Mouse (Mus musculus): ENCODE results near the gene Rhbdf1. TPM values are rescaled to one million over a fixed set of nuclear protein-coding genes. Genes with fewer than 3 reads are reported as not detected.

Rhbdf1 gene
- total and polyA plus RNA-seq, 3 experiments, result 24.7 to 37.6 (median 34.2) TPM

GRCm38 (mm10) chr11:32201922-32202685, 20.0 kb downstream of the Rhbdf1 start:
- Histone ChIP-seq H3K79me2 (replicated peaks; ENCODE audit: control insufficient read depth, extremely low read depth, insufficient read depth, poor library complexity, severe bottlenecking) (no peaks in the 10 kb centered on the region), H3K4me1 (ENCODE audit: control insufficient read depth in 1 of 2, insufficient read depth in 2 of 2) (peaks cover 13 to 66% of the 10 kb centered on the region in 2 experiments), H3K9ac (ENCODE audit: insufficient read depth, low read depth) (peak overlapping the region; percentile 17; the same call in 1 of the 2 replicates), H3K9me3 (replicated peaks; ENCODE audit: low read length) (no peaks in the 10 kb centered on the region), H3K27me3 (replicated peaks) (no peaks in the 10 kb centered on the region), H3K4me3 (replicated peaks in 1 of 3; ENCODE audit: low read depth in 2 of 3, low read length in 2 of 3, poor library complexity in 1 of 3) (no peak overlapping the region), H3K27ac (ENCODE audit: insufficient read depth, low read depth) (no peak overlapping the region), H3K36me3 (replicated peaks in 1 of 2; ENCODE audit: control insufficient read depth in 1 of 2, insufficient read depth in 1 of 2, low read length in 1 of 2) (peaks cover under 1 to 7% of the 10 kb centered on the region in 2 experiments), H3K4me2 (ENCODE audit: insufficient read depth, low read depth, poor library complexity, severe bottlenecking) (peak overlapping the region; percentile 3; the same call in 1 of the 2 replicates)
- peak; percentile 61 for DNase-seq (ENCODE audit: extremely low read depth)
- dilution Hi-C loops (cut with MboI; ENCODE audit: extremely low pct_ligation_motif_present, extremely low pct_unique_long_range_greater_than_20kb, low sequenced_read_pairs), result no loop called here
- in situ Hi-C loops (cut with MboI; ENCODE audit: low pct_ligation_motif_present, low pct_unique_long_range_greater_than_20kb, low sequenced_read_pairs), result loop anchor here (5.0 kb wide), 1 partner anchor 35 kb away; no protein-coding TSS in a partner anchor
- TF ChIP-seq JUN (IDR thresholded peaks at IDR 0.05; ENCODE audit: insufficient read depth, low read depth, low read length), result no peak
- no peak for TF ChIP-seq ZC3H11A (IDR thresholded peaks at IDR 0.05; ENCODE audit: low read depth, low read length)
- no peak for TF ChIP-seq RAD21 (IDR thresholded peaks at IDR 0.05; ENCODE audit: low read depth, low read length)
- TF ChIP-seq ZNF384 (IDR thresholded peaks at IDR 0.05; ENCODE audit: low read depth, low read length), result no peak
- TF ChIP-seq GABPA (IDR thresholded peaks at IDR 0.05; ENCODE audit: insufficient replicate concordance, low read depth, low read length), result no peak
- no peak for TF ChIP-seq UBTF (IDR thresholded peaks at IDR 0.05; ENCODE audit: low read depth, low read length)
- TF ChIP-seq MAZ (IDR thresholded peaks at IDR 0.05; ENCODE audit: low read depth, low read length), result no peak
- 0 out of 2 replicates have a peak, but pooled peaks have one; percentile 30 for TF ChIP-seq MYC (IDR thresholded peaks at IDR 0.05; ENCODE audit: low read depth, low read length)
- no peak for TF ChIP-seq MAFK (IDR thresholded peaks at IDR 0.05; ENCODE audit: insufficient replicate concordance, low read length)
- TF ChIP-seq CTCF (conservative IDR thresholded peaks at IDR 0.05 in 1 of 2, IDR thresholded peaks at IDR 0.05 in 1 of 2; ENCODE audit: low read depth in 2 of 2, low read length in 2 of 2), result no peak
- TF ChIP-seq USF1 (IDR thresholded peaks at IDR 0.05; ENCODE audit: low read depth, low read length), result no peak
- no peak; the same call in 1 of the 2 replicates for TF ChIP-seq HCFC1 (IDR thresholded peaks at IDR 0.05; ENCODE audit: low read depth, low read length)
- no peak for TF ChIP-seq ZMIZ1 (IDR thresholded peaks at IDR 0.05; ENCODE audit: low read depth, low read length)
- peak; percentile 35; the same call in 1 of the 2 replicates for TF ChIP-seq MXI1 (IDR thresholded peaks at IDR 0.05; ENCODE audit: low read depth, low read length)
- TF ChIP-seq SIN3A (IDR thresholded peaks at IDR 0.05; ENCODE audit: low read length), result 0 out of 2 replicates have a peak, but pooled peaks have one; percentile 4
- no peak for TF ChIP-seq POLR2A (IDR thresholded peaks at IDR 0.05; ENCODE audit: low read depth, low read length)
- TF ChIP-seq EP300 (IDR thresholded peaks at IDR 0.05; ENCODE audit: low read length), result 0 out of 2 replicates have a peak, but pooled peaks have one; percentile 49
- no peak for TF ChIP-seq JUND (conservative IDR thresholded peaks at IDR 0.05; ENCODE audit: low read depth, low read length)
- no peak for TF ChIP-seq CHD2 (IDR thresholded peaks at IDR 0.05; ENCODE audit: low read length)
- no peak for TF ChIP-seq TBP (conservative IDR thresholded peaks at IDR 0.05; ENCODE audit: low read depth, low read length)
- no peak for TF ChIP-seq ZKSCAN1 (IDR thresholded peaks at IDR 0.05; ENCODE audit: borderline replicate concordance, low read depth, low read length)
- peak; percentile 85 for TF ChIP-seq ETS1 (conservative IDR thresholded peaks at IDR 0.05; ENCODE audit: low read depth, low read length)
- TF ChIP-seq POLR2AphosphoS2 (IDR thresholded peaks at IDR 0.05; ENCODE audit: low read depth, low read length), result no peak
- TF ChIP-seq BHLHE40 (IDR thresholded peaks at IDR 0.05; ENCODE audit: low read depth, low read length), result no peak
- no peak for TF ChIP-seq KAT2A (IDR thresholded peaks at IDR 0.05; ENCODE audit: insufficient replicate concordance, low read length)
- TF ChIP-seq ELF1 (IDR thresholded peaks at IDR 0.05; ENCODE audit: low read depth, low read length), result no peak
- TF ChIP-seq PAX5 (IDR thresholded peaks at IDR 0.05; ENCODE audit: low read length), result no peak
- peak; percentile 72; the same call in 1 of the 2 replicates for TF ChIP-seq MAX (IDR thresholded peaks at IDR 0.05; ENCODE audit: low read length)
- no peak for TF ChIP-seq SMC3 (IDR thresholded peaks at IDR 0.05; ENCODE audit: low read depth, low read length)
- no peak for TF ChIP-seq MEF2A (IDR thresholded peaks at IDR 0.05; ENCODE audit: borderline replicate concordance, low read depth, low read length)
- no peak for TF ChIP-seq NELFE (IDR thresholded peaks at IDR 0.05; ENCODE audit: low read depth, low read length)
- TF ChIP-seq RCOR1 (conservative IDR thresholded peaks at IDR 0.05; ENCODE audit: low read depth, low read length), result no peak
- TF ChIP-seq TCF12 (IDR thresholded peaks at IDR 0.05; ENCODE audit: low read depth, low read length), result peak; percentile 14; the same call in 1 of the 2 replicates
- TF ChIP-seq IRF4 (IDR thresholded peaks at IDR 0.05; ENCODE audit: low read depth, low read length), result no peak
- no peak for TF ChIP-seq USF2 (conservative IDR thresholded peaks at IDR 0.05; ENCODE audit: low read depth, low read length)
- TF ChIP-seq E2F4 (IDR thresholded peaks at IDR 0.05; ENCODE audit: insufficient replicate concordance, low read depth, low read length), result no peak
- TF ChIP-seq CHD1 (IDR thresholded peaks at IDR 0.05; ENCODE audit: low read depth, low read length), result no peak
- no peak for TF ChIP-seq NRF1 (IDR thresholded peaks at IDR 0.05; ENCODE audit: low read depth, low read length)

Data from CH12.LX (cell line).